Mouse (Mus musculus) erythroblast, embryonic 14.5 days (primary cell): Measurements from ENCODE around the gene Bcr. TPM values are rescaled to one million over a fixed set of nuclear protein-coding genes. Genes with fewer than 3 reads are reported as not detected.

Experiments
- H3K27me3 ChIP-seq: 2 replicates; pipeline ENCODE4 v1.6.1; 2012; ENCODE audit warnings: inconsistent platforms; ENCODE audit not compliant: control insufficient read depth
- H3K36me3 ChIP-seq: 2 replicates; pipeline ENCODE4 v1.6.1; 2012; ENCODE audit warnings: mild to moderate bottlenecking, inconsistent platforms; ENCODE audit not compliant: control insufficient read depth
- H3K4me1 ChIP-seq: 2 replicates; pipeline ENCODE4 v1.6.1; 2012; ENCODE audit warnings: inconsistent platforms; ENCODE audit not compliant: control insufficient read depth
- H3K4me3 ChIP-seq: replicated peaks from 2 replicates; pipeline ENCODE3; 2012; ENCODE audit warnings: moderate library complexity, mild to moderate bottlenecking, inconsistent platforms
- H3K9me3 ChIP-seq: 2 replicates; pipeline ENCODE4 v1.6.1; 2012; ENCODE audit warnings: low read length, inconsistent platforms, mixed read lengths; ENCODE audit not compliant: control insufficient read depth
- GATA1 ChIP-seq: IDR thresholded peaks from 2 replicates; pipeline ENCODE4 v1.6.1; 2012; ENCODE audit warnings: low read length, inconsistent platforms, mixed read lengths
- TAL1 ChIP-seq: IDR thresholded peaks from 3 replicates; pipeline ENCODE4 v1.6.1; 2012; ENCODE audit warnings: low read length, inconsistent platforms, mixed read lengths
- polyA plus RNA-seq: library from polyadenylated mRNA; stranded (reverse); fragments of >175 nt; gene quantifications from 2 replicates; pipeline ENCODE4 v1.2.3, GENCODE M21; 2012

Bcr gene
- polyA plus RNA-seq, 1 experiment, result 0.11 TPM

- TF ChIP-seq GATA1 (no peak), TAL1 (no peak)
- no peaks in the 10 kb centered on the region for H3K27me3 ChIP-seq
- no peak overlapping the region for H3K4me3 ChIP-seq
- no peaks in the 10 kb centered on the region for H3K9me3 ChIP-seq
- H3K36me3 ChIP-seq, result no peaks in the 10 kb centered on the region
- peaks cover under 1% of the 10 kb centered on the region for H3K4me1 ChIP-seq
These were observed 145.8 kb downstream of the Bcr start for GRCm38 (mm10) chr10:75206192-75206591.

- no peaks in the 10 kb centered on the region for H3K36me3 ChIP-seq
These were observed 150.4 kb downstream of the Bcr start for GRCm38 (mm10) chr10:75210841-75211240.

GRCm38 (mm10) chr10:75211807-75212645 is 151.6 kb downstream of the Bcr start, which contains the start of gene Specc1l:
Gene Specc1l (plus strand): TSS chr10:75212073.
- Histone ChIP-seq H3K4me3 (peak within 1 kb of the TSS; percentile 93), H3K9me3 (no peaks in the 10 kb centered on the region), H3K4me1 (peaks cover 22% of the 10 kb centered on the region), H3K36me3 (no peaks in the 10 kb centered on the region), H3K27me3 (no peaks in the 10 kb centered on the region)
- no peak for TF ChIP-seq TAL1
- TF ChIP-seq GATA1, result no peak

More at GRCm38 (mm10) chr10:75210841-75211240, 150.4 kb downstream of the Bcr start:
- Histone ChIP-seq H3K4me1 (peaks cover 22% of the 10 kb centered on the region), H3K27me3 (no peaks in the 10 kb centered on the region), H3K4me3 (no peak overlapping the region), H3K9me3 (no peaks in the 10 kb centered on the region)
- no peak for TF ChIP-seq GATA1
- TF ChIP-seq TAL1, result no peak

- Histone ChIP-seq H3K4me1 (peaks cover 22% of the 10 kb centered on the region), H3K27me3 (no peaks in the 10 kb centered on the region), H3K36me3 (no peaks in the 10 kb centered on the region), H3K4me3 (peak overlapping the region; percentile 93), H3K9me3 (no peaks in the 10 kb centered on the region)
- TF ChIP-seq TAL1 (no peak), GATA1 (no peak)
These were observed 152.6 kb downstream of the Bcr start for GRCm38 (mm10) chr10:75212981-75213380.

GRCm38 (mm10) chr10:75220722-75221121 is 160.3 kb downstream of the Bcr start:
- Histone ChIP-seq H3K4me1 (peaks cover 10% of the 10 kb centered on the region), H3K4me3 (no peak overlapping the region), H3K27me3 (no peaks in the 10 kb centered on the region), H3K36me3 (no peaks in the 10 kb centered on the region), H3K9me3 (no peaks in the 10 kb centered on the region)
- TF ChIP-seq TAL1 (no peak), GATA1 (no peak)

- Histone ChIP-seq H3K4me3 (no peak overlapping the region), H3K27me3 (no peaks in the 10 kb centered on the region), H3K9me3 (no peaks in the 10 kb centered on the region), H3K36me3 (no peaks in the 10 kb centered on the region), H3K4me1 (peaks cover 10% of the 10 kb centered on the region)
- TF ChIP-seq GATA1 (no peak), TAL1 (no peak)
These were observed 161.7 kb downstream of the Bcr start for GRCm38 (mm10) chr10:75221936-75222610.

- TF ChIP-seq GATA1, result no peak
- TF ChIP-seq TAL1, result no peak
- no peak overlapping the region for H3K4me3 ChIP-seq
These were observed 162.2 kb downstream of the Bcr start for GRCm38 (mm10) chr10:75222611-75222998.

GRCm38 (mm10) chr10:75224154-75224553 is 163.8 kb downstream of the Bcr start:
- Histone ChIP-seq H3K4me1 (peaks cover 10% of the 10 kb centered on the region), H3K4me3 (no peak overlapping the region), H3K27me3 (no peaks in the 10 kb centered on the region), H3K36me3 (peaks cover 4% of the 10 kb centered on the region), H3K9me3 (no peaks in the 10 kb centered on the region)
- TF ChIP-seq TAL1 (no peak), GATA1 (no peak)

More at GRCm38 (mm10) chr10:75222611-75222998, 162.2 kb downstream of the Bcr start:
- no peaks in the 10 kb centered on the region for H3K27me3 ChIP-seq
- H3K36me3 ChIP-seq, result no peaks in the 10 kb centered on the region
- no peaks in the 10 kb centered on the region for H3K9me3 ChIP-seq
- H3K4me1 ChIP-seq, result peaks cover 10% of the 10 kb centered on the region

- H3K4me1 ChIP-seq, result peaks cover 10% of the 10 kb centered on the region
- TF ChIP-seq TAL1 (no peak), GATA1 (no peak)
- no peaks in the 10 kb centered on the region for H3K27me3 ChIP-seq
- peaks cover 7% of the 10 kb centered on the region for H3K36me3 ChIP-seq
- no peak overlapping the region for H3K4me3 ChIP-seq
- no peaks in the 10 kb centered on the region for H3K9me3 ChIP-seq
These were observed 164.2 kb downstream of the Bcr start for GRCm38 (mm10) chr10:75224630-75225029.
